Mouse (Mus musculus) cortical plate, adult 2 months (tissue): ENCODE results near the gene Gramd2.

Experiments used
- CTCF ChIP-seq: fragments of 200-500 bp; IDR thresholded peaks from 2 replicates; pipeline ENCODE4 v1.5.1; 2011; ENCODE audit warnings: mild to moderate bottlenecking, control low read depth, low read length; ENCODE audit not compliant: insufficient read depth; ENCODE audit errors: extremely low read depth
- POLR2A ChIP-seq: fragments of 200-500 bp; IDR thresholded peaks from 2 replicates; pipeline ENCODE4 v1.6.1; 2011; ENCODE audit warnings: mild to moderate bottlenecking, low read length, control low read depth; ENCODE audit not compliant: insufficient read depth; ENCODE audit errors: extremely low read depth

- TF ChIP-seq CTCF (no peak), POLR2A (no peak)
Measured at GRCm38 (mm10) chr9:59727569-59728286, 47.8 kb downstream of the Gramd2 start.
